Comparison of ENCODE assay signal across 27 mouse cellular contexts in genomic region chr9:115602772-115603171, GRCm38 (mm10).
"Had no signal": no experiment of that assay in that cellular context is flagged by ENCODE, and none has a peak within 500 bp of the region (broad histone marks: within the 10 kb centered on the region; RNA-seq: fewer than 3 reads in every experiment).

No protein-coding gene starts in this region.

- H3K9me3 ChIP-seq: embryonic facial prominence, embryonic 10.5 days; embryonic facial prominence, embryonic 12.5 days; embryonic facial prominence, embryonic 13.5 days; embryonic facial prominence, embryonic 15.5 days; forebrain, embryonic 12.5 days; forebrain, embryonic 13.5 days; forebrain, embryonic 15.5 days had no signal

- H3K4me2 ChIP-seq: embryonic facial prominence, embryonic 12.5 days; embryonic facial prominence, embryonic 13.5 days; embryonic facial prominence, embryonic 15.5 days; forebrain, embryonic 12.5 days; forebrain, embryonic 13.5 days; forebrain, embryonic 15.5 days had no signal

- H3K27me3 ChIP-seq: embryonic facial prominence, embryonic 12.5 days; embryonic facial prominence, embryonic 13.5 days; embryonic facial prominence, embryonic 15.5 days; forebrain, embryonic 12.5 days; forebrain, embryonic 13.5 days; forebrain, embryonic 15.5 days had no signal

- H3K4me1 ChIP-seq: embryonic facial prominence, embryonic 12.5 days; embryonic facial prominence, embryonic 13.5 days; embryonic facial prominence, embryonic 15.5 days had no signal

- H3K4me3 ChIP-seq: embryonic facial prominence, embryonic 10.5 days; embryonic facial prominence, embryonic 12.5 days; embryonic facial prominence, embryonic 13.5 days; embryonic facial prominence, embryonic 15.5 days; erythroblast, embryonic 14.5 days; forebrain, embryonic 10.5 days; forebrain, embryonic 12.5 days; forebrain, embryonic 13.5 days; forebrain, embryonic 15.5 days; gastrocnemius, adult 2 months; heart, adult 2 months had no signal

- H3K36me3 ChIP-seq: embryonic facial prominence, embryonic 10.5 days; embryonic facial prominence, embryonic 12.5 days; embryonic facial prominence, embryonic 13.5 days; embryonic facial prominence, embryonic 15.5 days; forebrain, embryonic 10.5 days; forebrain, embryonic 12.5 days; forebrain, embryonic 15.5 days had no signal

- ATAC-seq: forebrain, embryonic 13.5 days; forebrain, embryonic 14.5 days; forebrain, embryonic 15.5 days; forebrain, embryonic 16.5 days; forebrain, postnatal 0 days had no signal

- DNase-seq: cerebellum, adult 9-10 months; cerebellum, adult 9-11 months; cerebellum, postnatal 10 days; cerebellum, postnatal 14 days; cerebellum, postnatal 25 days; cerebellum, postnatal 36 days; embryo, embryonic 11 days; forebrain, postnatal 0 days; gastrocnemius, adult 2 months; gastrocnemius, postnatal 10 days; gastrocnemius, postnatal 14 days; gastrocnemius, postnatal 25 days; gastrocnemius, postnatal 36 days; heart, adult 11 months; heart, adult 18-20 months; heart, adult 2 months had no signal

- H3K9ac ChIP-seq: embryonic facial prominence, embryonic 12.5 days; embryonic facial prominence, embryonic 13.5 days; embryonic facial prominence, embryonic 15.5 days; forebrain, embryonic 12.5 days; forebrain, embryonic 13.5 days; forebrain, embryonic 15.5 days; forebrain, postnatal 0 days had no signal

- H3K27ac ChIP-seq: embryonic facial prominence, embryonic 10.5 days; embryonic facial prominence, embryonic 12.5 days; embryonic facial prominence, embryonic 13.5 days; embryonic facial prominence, embryonic 15.5 days; forebrain, embryonic 10.5 days; forebrain, embryonic 12.5 days; forebrain, embryonic 13.5 days; forebrain, embryonic 15.5 days; gastrocnemius, adult 2 months; heart, adult 2 months had no signal
